Mouse (Mus musculus) spleen, adult 18-20 months (tissue): Measurements from ENCODE around the gene Rbms1.

Source experiments
- DNase-seq, 2 experiments: peaks; one replicate each; pipeline ENCODE4 v3.0.0; 2022; ENCODE audit warnings: mixed read lengths in 2 of 2

Gene Rbms1

DNA sequence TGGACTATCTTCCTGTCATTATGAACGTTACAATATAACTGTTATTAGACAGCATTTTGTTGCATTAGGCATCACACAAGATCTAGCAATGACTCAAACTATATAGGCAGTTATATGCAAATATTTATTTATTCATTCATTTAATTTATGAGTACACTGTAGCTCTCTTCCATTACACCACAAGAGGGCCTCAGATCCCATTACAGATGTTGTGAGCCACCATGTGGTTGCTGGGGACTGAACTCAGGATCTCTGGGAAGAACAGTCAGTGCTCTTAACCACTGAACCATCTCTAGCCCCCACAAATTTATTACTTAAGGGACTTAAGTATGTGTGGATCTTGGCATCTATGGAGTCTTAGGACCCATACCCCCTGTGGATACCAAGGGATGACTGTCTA is 214.4 kb downstream of the Rbms1 start:
- no peak for DNase-seq

DNA sequence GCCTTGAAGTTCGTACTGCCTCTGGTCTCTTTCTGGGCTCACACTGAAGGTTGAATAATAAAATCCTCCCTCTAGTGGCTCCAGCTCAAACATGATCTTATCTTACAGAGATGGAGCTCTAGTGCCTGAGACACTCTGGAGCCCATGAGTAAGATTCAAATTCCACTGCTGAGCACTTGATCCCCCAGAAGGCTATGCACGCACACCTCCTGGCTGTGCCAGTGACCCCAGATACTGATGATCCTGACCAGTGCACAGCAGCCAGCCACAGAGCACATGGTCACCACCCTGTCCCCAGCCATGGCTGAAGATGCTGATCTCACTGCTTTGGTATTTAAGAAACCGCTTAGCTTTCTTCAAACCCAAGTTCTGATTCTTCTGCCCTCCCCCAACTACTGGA is 215.4 kb downstream of the Rbms1 start:
- no peak for DNase-seq

DNA sequence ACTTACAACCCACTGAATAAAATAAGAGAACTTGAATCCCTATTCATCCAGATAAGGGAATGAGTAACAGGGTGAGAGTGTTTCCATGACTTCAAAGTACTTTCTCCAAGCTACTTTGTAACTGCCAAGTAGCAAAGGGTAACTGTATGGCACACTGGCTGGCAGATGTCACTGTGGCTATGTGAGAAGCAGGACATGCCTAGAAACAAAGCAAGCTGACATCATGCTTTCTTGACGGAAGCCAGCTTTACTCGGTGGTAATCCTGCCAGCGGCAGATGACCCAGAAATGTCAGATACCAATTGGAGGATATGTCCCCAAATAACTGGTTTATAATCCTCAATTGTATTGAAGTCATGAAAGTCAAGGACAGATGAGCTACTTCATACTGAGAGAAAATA is 218.3 kb downstream of the Rbms1 start:
- DNase-seq = no peak

DNA sequence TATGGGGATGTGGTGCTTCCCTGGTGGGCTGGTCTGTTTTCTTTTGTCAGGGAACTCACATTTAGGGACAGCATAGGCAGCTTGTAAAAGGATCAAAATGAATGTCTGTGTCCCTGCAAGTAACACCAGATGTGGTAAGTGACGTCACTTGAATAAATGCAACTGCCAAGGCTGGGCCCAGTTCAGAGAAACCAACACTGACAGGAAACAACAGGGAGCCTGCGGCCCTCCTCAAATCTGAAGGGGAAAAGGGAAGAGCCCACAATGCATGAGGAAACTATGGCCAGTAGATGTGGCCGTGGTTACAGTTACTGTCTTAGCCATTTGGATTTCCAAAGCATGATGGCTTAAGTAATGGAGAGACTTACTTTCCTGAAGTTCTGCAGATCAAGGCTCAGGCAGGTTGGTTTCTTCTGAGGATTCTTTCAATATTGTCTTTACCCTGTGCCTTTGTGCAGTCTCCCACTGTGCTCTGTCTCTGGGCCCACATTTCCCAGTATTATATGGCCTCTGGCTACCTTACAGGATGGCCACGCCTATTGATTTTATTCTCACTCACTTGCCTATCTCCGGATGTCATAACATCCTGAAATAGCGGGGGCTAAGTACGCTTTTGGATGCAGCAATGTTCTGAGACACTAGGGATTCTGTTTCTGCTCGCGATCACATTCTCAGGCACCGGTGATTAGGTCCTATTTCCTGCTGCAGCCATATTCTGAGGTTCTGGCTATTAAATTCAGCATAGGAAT is 223.4 kb downstream of the Rbms1 start:
- DNase-seq = no peak

DNA sequence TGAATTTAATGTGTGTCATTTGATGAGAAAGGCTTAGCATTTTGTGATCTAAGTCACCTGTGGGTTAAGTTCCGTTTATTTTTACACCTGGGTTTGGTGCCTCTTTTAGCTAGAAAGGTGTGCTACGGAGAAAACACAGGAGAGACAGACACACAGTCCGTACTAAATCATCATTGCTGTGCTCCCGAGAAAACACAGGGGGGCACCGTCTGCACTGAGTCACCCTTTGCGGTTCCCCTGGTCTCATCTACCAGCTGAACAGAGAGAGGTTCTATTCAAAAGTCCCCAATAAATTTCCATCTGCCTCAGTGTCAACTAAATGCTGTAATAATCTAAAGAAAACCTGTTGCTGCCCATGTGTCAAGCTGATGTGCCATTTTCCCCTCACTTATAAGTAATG is 232.1 kb downstream of the Rbms1 start:
- no peak for DNase-seq

DNA sequence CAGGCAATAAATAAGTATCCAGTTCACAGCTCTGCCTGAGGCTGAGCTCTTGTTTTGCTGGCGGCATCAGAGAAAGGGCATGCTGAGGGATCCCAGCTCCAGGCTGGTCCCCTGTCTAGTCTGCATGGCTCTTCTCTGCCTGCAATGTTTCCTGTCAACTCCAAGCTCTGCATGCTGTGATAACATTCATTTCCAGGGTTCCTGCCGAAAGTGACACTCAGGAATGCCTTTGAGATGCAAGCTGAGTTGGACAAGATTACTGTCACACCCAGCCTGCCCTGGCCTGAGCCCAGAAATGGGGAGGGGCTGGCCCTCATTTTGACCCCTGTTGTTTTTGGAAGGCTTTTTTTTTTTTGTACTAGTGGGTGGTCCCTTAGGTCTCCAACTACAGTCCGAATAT is 233.0 kb downstream of the Rbms1 start:
- no peak for DNase-seq

DNA sequence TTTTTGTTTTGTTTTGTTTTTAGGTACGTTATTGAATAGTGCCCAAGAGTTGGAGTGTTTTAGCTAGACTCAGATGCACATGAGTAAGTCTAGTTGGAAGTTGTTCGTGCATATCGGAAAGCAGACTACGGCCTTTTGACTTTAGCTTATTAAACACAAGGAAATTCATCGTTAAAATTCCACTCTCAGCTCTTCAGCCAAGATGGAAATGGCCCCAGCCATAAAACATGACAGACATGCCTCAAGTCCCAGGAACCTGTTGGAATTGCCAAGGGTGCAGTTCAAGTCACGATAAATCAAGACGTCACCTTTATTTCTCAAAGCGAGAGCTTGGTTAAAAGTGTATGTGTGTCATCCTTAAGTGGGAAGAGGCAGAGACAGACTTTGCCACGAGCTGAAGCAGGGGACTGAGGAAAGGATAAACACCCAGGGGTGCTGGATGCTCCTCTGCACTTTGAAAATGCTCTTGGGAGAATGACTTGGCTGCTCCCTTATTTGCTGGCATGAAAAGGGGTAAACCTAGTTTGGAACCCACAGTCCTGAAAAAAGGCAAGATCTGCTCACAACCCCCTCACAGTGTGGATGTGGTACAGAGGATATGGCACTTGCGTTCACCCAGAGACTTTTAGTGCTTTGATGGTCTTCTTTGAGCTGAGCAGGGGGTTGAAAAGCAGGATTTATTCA is 233.9 kb downstream of the Rbms1 start:
- no peak for DNase-seq

DNA sequence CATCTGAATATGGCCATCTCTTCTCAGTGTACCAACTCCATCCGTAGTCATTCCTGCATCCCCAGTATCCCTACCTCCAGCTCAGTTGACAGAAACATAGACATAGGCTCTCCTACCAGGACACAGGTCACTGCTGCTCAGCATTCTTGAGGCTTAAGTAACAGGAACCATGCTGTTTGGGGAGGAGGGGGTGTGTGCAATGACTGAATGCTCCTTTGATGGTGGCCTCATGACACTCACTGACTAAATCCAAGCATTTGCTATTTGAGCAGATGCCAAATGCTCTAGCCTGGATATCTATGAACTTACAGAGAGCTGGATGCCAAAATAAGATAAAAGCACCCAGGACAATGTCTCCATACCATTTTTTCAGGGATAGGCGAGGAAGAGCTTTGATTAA is 238.3 kb downstream of the Rbms1 start:
- no peak for DNase-seq

DNA sequence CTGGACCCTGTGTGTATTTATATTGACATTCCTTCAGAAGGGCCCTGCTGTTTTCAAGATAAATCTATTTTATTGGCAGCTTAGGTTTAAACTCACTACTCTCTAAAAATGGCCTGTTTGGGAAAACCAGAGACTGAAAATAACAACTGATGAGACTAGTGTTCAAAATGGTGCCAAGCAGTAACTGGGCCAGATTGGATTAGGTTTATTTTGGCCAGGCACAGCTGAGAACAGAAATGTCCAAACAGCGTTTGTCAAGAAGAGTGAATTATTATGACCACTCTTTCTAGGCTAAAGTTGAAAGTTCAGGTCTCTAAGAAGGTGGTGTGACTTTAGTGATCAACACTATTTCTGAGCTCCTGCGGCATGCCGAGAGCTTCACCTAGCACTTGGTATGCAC is 240.0 kb downstream of the Rbms1 start:
- DNase-seq = no peak

DNA sequence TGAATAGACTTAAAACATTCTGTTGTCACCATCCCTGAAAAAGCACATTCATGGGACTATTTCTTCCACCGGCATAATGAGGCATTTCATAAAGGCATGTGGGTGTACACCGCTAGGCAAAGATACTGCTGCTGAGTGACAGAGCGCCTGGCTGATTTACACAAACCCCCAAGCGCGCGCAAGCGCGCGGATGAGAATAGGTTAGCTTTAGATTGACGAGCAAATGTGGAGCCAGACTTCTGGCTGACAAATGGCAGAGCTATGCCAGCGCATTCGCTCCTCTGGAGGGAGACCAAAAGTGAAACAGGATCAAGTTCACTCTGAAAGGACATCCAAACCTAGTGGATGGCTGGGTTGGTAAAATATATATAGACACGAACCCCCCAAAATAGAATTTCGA is 240.5 kb downstream of the Rbms1 start, which contains the start of gene Itgb6:
Itgb6 (minus strand) TSS at position 130 of the 400 bp plus-strand sequence.
- DNase-seq = no peak

DNA sequence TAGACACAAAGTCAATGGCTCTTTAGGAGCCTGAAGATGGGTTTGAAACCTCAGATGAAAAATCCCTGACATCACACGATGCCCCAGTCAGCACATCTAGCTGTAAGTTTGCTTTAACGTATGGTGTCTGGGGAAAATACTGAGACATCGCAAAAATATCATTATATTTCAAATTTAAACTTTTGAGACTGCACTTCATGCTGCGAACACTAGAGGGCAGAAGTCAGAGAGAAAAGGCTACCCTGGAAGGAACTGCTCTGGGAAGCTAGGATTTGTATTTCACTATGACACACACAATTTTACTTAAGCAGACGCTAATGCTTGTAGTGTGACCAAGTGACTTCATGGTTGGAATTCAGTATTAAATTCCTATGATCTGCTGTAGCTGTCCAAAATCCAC is 242.1 kb downstream of the Rbms1 start:
- peak in 1 of 2 experiments; percentile 12 for DNase-seq

DNA sequence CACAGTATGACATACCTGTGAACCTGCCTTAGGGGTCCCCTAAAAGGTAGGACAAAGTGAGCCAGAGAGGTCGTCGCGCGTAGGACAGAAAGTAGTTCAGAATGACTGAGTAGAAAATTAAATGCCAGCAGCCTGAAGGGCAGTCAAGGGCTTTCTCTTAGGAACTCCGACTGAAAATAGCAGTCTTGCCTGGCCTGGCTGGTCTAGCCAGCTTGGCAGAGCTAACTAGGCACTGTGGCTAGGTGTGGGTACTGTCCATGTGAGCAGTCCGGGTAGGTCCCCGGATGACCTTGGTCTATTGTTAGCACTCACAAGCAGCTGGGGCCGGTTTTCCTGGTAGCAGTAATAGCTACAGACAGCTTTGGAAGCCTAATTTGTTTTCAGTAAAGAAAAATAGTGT is 242.8 kb downstream of the Rbms1 start:
- no peak for DNase-seq

DNA sequence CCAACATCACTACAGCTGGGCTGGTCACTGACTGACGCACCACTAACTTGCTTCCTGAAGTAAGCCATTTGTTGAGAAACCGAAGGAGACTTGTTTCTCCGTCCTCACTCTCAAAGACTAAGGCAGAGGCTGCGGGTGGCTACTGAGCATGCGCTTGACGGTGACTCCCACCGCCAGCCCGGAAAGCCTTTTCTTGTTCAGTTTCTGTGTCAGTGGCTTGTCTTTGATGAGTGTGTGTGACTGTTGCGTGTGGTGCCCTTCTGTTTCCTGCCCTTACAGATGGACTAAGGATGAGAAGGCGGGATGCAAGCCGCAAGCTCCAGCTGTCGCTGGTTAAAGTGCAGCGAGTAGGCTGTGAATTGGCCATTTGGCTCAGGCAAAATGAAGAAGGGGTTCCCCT is 245.6 kb downstream of the Rbms1 start:
- DNase-seq = no peak

DNA sequence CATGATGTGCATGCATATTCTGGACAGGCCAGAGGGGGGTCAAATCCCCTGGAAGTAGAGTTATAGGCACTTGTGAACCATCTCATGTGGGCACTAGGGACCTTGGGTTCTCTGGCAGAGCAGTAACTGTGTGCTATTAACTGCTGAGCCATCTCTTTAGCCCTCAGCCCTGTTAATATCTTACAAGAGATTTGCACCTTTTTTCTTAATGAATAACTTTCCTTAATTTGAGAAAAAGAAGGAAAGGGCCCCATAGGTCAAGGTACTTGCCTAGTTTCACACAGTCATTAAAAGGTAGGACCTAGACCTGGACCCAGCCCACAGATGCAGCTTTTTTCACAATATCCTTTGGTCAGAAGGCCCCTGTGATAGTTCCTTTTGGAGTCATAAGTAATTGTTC is 246.4 kb downstream of the Rbms1 start:
- no peak for DNase-seq

DNA sequence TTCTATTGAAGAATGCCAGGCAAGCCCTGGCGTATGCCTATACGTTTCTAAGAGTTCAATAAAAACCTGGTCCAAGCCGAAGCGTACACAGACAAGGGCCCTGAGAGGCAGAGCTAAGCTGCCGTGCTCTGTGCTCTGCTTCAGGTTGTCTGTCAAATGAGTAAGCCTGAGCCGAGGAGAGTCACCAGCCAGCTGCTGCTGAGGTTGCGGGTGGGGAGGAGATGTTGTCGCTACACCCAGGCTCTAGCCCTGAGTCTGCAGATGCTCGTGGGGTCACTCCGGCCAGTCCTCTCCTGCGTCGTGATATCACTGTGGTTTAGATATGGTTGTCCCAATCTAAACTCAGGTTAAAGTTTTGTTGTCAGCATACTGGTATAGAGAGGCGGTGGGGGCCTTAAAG is 247.2 kb downstream of the Rbms1 start:
- no peak for DNase-seq

DNA sequence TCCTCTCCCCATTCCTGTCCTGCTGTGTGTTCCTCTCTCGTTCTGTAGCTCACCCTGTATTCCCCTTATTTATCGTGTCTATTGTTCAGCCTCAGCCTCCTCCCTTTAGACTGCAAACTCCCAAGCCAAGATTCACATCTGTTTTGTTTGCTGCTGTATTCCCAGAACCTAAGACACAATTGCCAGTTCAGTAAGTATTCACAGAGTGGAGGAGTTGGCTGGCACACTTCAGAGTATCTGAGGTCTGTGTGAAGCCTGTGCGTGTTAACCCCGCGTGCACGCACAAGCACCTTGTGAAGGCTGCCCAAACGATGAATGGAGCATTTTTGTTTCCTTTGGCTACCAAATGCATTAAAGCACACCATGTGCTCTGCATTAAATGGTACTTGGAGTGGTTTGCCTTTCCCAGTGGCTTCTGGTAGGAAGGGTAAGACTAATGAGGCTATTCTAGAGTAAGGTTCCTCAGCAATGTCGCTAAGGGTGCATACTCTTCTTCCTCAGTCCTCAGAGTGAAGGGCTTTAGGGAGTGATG is 248.0 kb downstream of the Rbms1 start:
- no peak for DNase-seq

DNA sequence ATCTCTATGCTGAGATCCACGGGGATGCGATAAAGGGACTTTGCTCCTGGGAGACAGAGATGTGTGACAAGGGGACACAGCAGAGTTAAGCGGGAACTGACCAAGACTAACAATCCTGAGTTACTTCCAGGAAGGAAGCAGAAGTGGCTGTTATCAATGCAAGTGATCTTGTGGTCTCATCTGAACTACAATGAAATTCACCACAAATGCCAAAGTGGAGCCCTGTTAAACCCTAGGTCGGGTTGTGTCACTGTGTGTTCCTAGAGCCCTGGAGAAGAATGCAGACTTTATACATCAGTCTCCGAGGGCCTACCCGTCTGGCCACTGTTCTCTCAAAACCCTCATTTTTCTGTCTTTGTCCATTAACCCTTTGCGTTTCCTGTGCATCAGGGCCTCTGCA is 248.5 kb downstream of the Rbms1 start:
- DNase-seq = no peak

DNA sequence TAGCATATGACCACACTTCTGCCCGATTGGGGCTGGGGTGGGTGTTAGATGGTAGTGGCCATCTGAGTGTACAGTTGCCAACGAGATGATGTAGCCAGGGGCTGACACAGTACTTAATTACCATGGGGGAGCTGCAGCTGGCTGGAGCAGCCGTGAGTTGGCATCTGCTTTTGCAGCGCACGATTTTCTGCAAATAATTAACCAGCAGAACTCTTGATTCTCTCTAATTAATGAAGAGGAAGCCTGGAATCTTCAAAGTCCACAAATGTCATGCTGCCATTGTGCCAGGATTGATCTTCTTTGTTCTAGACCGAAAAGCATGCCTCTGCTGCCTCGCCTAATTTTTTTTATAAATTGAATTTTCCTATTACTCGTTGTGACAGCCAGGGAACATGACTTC is 249.1 kb downstream of the Rbms1 start:
- no peak for DNase-seq

DNA sequence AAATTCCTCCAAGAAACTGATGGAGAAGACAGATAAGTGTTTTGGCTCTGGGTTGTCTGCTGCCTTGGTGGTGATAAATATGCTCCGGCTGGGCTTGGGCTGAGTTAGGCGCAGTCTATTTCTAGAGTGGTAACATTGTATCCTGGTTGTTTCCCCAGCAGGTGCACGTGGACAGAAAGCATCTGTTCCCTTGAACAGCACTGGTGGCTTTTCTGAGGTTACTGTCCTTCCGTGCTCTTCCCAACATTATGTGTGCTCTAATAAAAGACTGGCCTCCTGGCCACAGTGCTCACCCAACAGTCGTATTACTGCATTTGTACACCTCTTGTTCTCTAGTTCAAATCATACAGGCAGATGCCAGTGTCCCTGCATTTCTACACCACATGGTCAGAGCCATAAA is 250.1 kb downstream of the Rbms1 start:
- DNase-seq = no peak

DNA sequence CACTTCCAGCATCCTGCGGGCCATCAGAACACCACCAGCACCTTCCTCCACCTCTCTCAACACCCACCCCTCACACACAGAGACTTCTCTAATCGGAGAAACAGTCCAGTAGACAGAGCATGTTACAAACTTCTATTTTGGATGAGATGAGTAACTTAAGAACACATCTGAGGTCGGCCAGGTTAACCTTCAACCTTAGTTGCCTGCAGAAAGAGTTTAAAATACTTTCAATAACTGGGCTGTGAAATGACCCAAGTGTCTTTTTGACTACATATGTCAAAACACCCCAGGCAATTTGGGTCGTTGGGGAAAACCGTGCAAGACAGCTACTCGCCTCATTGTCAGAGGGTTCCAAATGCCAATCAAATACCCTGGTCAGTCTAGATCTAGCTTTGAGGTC is 250.5 kb downstream of the Rbms1 start:
- no peak for DNase-seq

DNA sequence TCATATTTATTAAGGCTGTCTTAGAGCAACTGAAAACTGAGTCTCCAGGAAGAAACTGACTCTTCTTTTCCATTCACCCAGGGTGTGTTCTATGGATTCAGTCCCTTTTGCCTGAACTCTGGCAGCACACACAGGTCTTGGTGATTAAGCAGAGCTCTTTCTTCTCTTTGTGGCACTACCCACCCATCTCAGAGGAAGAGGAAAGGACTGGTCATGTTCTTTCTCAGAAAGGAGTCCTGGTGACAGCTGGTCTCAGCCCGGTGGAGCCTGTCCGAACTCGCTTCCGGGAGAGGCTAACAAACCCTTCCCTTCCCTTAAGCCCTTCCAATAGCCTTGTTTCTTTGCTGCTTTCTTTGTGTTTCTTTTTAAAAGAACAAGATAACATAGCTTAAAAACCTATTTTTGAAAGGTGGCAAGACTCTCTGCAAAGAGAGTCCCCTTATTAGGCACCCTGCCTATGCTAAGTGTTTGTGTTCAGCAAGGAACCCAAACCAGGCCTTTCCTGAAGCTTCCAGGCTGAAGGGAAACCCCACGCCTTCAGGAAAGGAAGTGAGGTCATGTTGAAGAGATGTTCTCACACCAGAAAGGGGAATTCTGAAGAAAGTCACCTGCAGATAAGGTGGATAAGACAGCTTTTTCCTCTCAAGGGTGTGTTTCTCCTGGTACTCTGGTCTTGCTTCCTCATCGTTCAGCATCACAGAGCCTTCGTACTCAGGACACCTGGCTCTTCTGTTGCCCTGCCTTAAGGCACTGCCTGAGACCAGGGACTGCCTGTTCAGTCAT is 251.7 kb downstream of the Rbms1 start:
- DNase-seq = no peak

DNA sequence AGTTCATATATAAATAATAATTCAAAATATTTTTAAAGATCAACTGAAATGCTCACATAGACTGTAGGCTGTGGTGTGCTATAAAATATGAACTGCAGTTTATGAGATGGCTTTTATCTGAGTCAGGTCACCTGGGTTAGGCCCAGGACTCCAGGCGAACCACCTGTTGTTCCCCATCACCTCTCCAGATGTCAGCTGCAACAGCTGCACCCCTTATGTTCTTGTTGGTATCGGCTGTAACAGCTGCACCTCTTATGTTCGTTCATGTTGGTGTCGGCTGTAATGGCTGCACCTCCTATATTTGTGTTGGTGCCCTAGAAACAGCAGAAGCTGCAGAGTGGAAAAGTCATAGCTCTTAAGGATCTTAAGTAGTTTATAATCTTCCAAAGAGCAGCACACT is 252.7 kb downstream of the Rbms1 start:
- no peak for DNase-seq

DNA sequence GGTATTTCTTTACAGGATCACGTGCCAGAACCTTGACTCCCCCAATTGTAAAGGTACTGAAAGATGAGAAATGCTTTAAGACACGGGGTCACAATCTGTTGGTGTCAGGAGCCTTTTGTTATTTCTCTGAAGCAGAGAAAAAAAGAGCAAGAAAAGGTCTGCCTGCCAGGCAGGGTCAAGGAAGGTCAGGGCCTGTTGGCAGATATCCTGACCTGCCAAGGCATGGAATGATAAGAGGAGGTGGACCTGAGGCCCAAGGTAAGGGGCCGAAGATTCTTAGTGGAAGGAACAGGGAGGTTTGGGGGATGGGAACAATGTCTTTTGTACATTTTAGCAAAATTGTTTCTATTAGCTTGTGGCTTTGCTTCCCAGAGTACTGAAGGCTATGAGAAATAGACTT is 254.3 kb downstream of the Rbms1 start:
- no peak for DNase-seq

DNA sequence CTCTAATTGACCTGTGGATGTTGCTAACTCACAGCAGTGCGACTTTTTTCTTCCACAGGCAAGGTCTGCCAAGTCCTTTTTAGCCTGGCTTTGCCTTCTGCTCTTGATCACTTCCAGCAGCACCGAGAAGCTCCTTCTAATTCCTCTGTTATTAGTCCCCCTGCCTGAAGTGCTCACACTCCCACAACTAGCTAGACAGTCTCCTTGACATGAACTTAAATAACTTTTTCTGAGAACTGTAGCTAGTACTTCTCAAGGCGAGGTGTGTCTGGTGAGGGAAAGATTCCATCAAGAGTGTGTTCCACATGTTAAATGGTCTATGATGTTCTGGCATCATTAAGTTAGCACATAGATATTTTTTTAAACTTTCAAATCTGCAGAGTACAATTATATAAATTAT is 256.1 kb downstream of the Rbms1 start:
- no peak for DNase-seq
